Mouse (Mus musculus) spleen, adult 18-20 months (tissue): ENCODE measurements around the gene Nccrp1.
"Not testable (repeated sequence)": the region's sequence is repeated elsewhere in the genome, so short reads cannot be mapped to it uniquely, and the experiment has no call there.

Source experiments
- DNase-seq, 2 experiments: peaks; one replicate each; pipeline ENCODE4 v3.0.0; 2022; ENCODE audit warnings: mixed read lengths in 2 of 2

The Nccrp1 gene

DNA sequence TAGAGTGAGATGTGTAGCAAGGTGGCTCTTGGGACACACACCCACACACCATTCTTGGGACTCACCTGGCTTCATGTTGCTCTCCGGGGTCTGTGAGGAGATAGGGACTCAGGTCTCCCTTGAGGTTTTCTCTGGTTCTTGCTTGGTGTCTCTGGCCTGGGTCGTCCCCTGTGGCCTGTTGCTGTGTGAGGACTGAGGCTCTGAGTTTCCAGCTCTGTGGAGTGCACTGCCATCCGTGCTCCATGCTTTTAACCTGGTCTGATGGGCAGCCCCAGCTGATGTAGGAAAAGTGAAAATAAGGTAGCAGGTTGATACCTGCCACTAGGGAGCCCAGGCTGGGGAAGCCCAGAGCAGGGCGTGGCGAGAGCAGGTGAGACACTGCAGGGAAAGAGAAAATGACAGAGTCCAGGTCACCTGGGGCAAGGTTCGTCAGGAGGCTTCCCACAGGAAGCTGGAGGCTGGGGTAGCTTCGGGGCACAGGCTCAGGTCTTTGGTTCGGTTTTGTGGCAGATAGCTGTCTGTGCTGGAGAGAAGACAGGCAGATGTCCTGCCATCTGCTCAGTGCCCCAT lies 36.6 kb downstream of the Nccrp1 start, which contains the start of gene Ifnl2:
Ifnl2 (minus strand) TSS at position 51 of the 570 bp plus-strand sequence.
- not testable (repeated sequence) for DNase-seq

DNA sequence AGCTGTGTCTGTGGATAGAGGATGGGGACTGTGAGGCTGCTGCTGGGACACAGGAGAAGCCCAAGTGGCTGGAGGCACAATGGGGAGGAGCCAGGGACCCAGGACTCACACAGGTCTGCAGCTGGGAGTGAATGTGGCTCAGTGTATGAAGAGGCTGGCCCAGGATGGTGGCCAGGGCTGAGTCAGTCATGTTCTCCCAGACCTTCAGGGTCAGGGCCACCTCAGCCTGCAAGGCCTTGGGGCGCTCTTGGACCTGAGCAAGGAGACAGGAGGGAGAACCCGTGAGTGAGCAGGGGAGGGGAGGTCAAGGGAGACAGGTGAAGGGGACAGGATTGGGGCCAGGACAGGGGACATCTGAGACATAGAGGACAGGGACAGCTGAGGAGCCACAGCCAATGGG lies 37.9 kb downstream of the Nccrp1 start:
- not testable (repeated sequence) for DNase-seq

GRCm38 (mm10) chr7:28505585-28505984 lies 41.5 kb downstream of the Nccrp1 start:
- no peak for DNase-seq

GRCm38 (mm10) chr7:28495426-28495825 lies 51.6 kb downstream of the Nccrp1 start:
- no peak for DNase-seq
